Mouse (Mus musculus) T-helper 1 cell (primary cell): ENCODE measurements around the gene Nell1.

Source experiments
- in situ Hi-C: fragments of 300-600 bp; cut with MboI, MseI; formaldehyde crosslinking; loops from one replicate; pipeline ENCODE4 v1.15.1; 2025; ENCODE audit warnings: high pct_unique_total_duplicates

The Nell1 gene

GRCm38 (mm10) chr7:50041112-50041511 is 66.4 kb downstream of the Nell1 start:
- in situ Hi-C loops, result no loop called here

DNA sequence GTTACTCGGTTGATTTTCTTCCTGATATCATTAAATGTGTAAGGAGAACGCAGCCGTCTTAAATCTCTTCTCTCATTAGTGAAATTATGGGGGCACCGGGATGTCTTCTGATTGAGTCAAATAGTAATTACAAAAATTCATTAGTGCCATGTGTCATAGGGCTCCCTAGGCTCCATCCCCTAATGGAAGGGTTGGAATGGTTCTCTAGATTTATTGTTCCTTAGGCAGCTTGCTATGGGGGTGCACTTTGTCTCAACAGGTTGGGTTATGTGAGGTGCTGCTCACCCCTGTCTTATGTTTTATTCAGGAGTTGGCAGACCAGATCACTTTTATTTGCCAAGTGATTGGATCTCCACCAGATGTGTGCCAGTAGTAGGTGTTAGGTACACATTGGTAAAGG is 75.5 kb downstream of the Nell1 start:
- in situ Hi-C loops, result loop anchor here (25.0 kb wide), 1 partner anchor 687 kb away; no protein-coding TSS in a partner anchor

GRCm38 (mm10) chr7:50053704-50054103 is 79.0 kb downstream of the Nell1 start:
- in situ Hi-C loops, result loop anchor here (25.0 kb wide), 1 partner anchor 684 kb away; no protein-coding TSS in a partner anchor

DNA sequence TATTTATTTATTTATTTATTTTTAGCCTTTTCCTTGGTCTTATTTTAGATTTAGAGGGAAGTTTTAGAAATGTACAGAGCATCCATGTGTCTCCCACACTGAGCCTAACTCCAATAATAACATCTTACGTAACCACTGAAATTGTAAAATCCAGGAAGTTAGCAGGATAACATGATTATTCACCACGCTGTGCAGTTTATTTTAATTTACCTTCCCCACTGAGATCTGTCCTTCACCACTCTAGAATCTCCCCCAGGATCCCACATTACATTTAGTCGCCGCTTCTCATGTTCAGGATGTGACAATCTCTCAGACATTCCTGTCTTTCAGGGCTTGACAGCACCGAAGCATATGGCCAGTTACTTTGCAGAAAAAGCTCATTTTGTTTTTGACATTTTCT is 119.8 kb downstream of the Nell1 start:
- in situ Hi-C loops, result no loop called here

- in situ Hi-C loops, result no loop called here
Observed at GRCm38 (mm10) chr7:50105612-50106321, 131.1 kb downstream of the Nell1 start.

- in situ Hi-C loops, result no loop called here
Observed at GRCm38 (mm10) chr7:50107261-50107660, 132.6 kb downstream of the Nell1 start.

- in situ Hi-C loops, result no loop called here
Observed at GRCm38 (mm10) chr7:50118348-50118747, 143.7 kb downstream of the Nell1 start.

DNA sequence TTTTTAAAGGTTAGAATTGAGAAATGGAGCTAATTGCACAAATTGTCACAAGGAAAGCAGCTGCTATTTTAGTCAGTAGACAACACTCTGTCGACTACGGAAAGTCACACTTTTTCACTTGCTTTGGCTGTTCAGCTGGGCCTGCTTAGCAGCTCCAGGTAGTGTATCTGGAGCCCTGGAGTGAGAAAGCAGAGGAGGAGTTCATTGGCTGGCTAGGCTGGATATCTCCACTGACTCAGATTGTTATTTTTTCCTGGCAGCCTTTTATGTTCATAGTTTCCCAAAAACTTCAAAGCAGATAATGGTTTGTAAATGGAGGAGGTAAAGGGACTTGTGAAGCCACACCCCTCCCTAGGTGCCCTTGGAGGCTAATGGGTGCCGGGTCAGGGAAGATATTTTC is 163.0 kb downstream of the Nell1 start:
- in situ Hi-C loops, result no loop called here

DNA sequence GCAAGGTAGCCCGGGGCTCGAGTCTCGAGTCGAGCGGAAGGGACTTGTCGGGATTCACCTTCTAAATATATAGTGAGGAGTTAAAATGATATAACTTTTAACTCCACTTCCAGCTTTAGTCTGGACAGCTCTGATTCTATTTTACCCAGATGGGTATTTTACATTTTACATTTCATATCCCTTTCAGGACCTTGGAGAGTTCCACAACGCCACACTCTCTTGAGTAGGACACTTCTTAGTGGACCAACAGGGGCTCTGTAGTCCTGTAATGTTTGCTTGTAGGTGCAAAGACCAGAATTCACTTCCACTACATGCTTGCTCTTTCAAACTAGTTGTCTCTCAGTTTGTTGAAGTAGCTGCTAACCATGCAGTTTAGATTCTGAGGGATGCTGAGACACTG is 174.7 kb downstream of the Nell1 start:
- in situ Hi-C loops, result no loop called here

- in situ Hi-C loops, result no loop called here
Observed at GRCm38 (mm10) chr7:50150838-50151237, 176.2 kb downstream of the Nell1 start.

DNA sequence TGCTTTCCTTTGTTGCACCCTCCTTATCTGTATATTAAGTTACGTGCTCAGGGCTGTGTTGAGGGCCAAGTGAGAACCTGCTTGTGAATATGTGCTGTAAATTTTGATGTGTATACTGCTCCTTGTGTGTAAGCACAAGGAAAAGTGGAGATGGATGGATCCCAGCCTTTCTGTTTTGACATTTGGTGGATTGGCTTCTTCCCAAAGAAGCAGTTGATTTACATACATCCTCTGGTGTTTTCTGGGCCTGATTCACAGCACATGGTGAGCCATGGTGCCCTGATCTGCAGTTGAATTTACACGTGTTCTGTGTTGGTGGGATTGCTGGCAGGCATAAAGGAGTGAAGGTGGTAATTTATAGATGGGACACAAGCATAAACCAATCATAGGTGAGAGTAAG is 179.0 kb downstream of the Nell1 start:
- in situ Hi-C loops, result no loop called here

GRCm38 (mm10) chr7:50162602-50163001 is 187.9 kb downstream of the Nell1 start:
- in situ Hi-C loops, result loop anchor here (10.0 kb wide), 1 partner anchor 978 kb away; no protein-coding TSS in a partner anchor

DNA sequence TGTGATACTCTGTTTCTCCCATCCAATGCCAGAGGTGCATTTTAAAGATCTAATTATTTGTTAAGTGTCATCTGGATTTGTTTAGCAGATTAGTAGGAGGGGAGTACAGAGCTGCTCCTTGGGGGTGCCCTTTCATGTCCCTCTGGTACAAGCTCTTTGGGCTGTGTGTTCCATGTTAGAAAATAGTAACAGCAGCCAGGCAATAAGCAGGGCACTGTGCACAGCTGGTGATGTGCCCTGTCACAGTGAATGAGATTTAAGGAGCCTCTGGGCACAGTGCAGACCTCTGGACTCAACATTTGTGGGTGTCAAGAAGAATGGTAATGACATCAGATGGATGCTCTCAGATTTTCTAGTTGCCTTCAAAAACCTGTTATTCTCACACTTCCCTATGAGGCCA is 194.1 kb downstream of the Nell1 start:
- in situ Hi-C loops, result loop anchor here (10.0 kb wide), 1 partner anchor 984 kb away; no protein-coding TSS in a partner anchor

DNA sequence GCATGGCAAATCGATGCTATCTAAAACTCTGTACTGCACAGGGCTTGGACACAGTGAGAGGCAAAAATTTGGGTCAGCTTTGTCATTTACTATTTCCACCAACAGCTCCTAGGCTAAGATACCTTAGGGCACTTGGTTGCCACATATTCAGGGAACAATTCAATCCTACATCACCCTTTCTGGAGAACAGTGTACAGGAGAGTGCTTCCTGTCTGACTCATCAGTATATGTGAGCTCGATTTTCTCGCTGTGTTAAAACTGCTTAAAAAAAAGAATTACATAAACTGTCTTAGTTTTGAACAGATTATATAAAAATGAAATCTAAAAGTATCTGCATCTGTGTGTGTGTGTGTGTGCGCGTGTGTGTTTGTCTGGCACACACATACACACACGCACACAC is 211.6 kb downstream of the Nell1 start:
- in situ Hi-C loops, result loop anchor here (25.0 kb wide), 1 partner anchor 1124 kb away; no protein-coding TSS in a partner anchor

- in situ Hi-C loops, result loop anchor here (25.0 kb wide), 1 partner anchor 1132 kb away; no protein-coding TSS in a partner anchor
Observed at GRCm38 (mm10) chr7:50193955-50194354, 219.3 kb downstream of the Nell1 start.

DNA sequence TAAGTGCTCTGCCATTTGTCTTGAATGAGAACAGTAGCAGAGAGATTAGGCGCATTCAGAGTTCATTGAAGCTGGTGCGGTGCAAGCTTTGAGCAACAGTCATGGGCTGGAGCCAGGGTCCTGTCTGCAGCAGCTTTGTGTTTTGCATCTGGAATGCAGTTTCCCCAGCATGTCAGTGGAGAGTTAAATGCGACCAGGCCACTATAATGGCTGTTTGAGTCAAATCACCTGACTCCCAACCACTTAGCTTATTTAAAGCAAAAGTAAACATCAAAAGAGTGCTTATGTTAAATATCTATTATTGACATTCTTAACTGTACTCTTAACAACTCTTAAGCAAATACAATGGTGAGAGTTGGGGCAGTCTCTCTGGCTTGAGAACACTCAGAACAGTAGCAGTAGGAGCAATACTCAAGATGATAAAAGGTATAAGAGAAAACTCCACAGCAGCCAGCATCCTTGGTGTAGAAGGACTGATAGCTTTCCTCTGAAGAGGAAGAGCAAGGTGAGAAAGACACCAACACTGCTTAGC is 220.5 kb downstream of the Nell1 start:
- in situ Hi-C loops, result loop anchor here (25.0 kb wide), 1 partner anchor 1133 kb away; no protein-coding TSS in a partner anchor

DNA sequence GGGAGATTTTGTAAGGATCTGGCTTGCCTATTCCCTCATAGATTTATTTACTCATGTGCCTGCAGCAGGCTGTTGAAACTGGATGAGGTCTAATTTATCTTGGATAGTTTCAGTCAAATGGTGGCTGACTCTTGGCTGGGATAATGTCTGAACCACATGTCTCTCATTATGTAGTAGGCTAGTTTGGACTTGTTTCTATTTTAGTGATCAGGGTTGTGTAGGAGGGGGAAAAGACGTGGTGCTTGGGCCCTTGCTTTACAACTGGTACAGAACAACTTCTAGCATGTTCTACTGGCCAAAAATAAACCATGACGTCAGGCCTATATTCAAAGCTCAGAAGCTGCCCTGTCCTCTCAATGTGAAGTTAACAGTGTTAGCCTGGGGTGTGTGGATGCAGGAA is 230.6 kb downstream of the Nell1 start:
- in situ Hi-C loops, result no loop called here

DNA sequence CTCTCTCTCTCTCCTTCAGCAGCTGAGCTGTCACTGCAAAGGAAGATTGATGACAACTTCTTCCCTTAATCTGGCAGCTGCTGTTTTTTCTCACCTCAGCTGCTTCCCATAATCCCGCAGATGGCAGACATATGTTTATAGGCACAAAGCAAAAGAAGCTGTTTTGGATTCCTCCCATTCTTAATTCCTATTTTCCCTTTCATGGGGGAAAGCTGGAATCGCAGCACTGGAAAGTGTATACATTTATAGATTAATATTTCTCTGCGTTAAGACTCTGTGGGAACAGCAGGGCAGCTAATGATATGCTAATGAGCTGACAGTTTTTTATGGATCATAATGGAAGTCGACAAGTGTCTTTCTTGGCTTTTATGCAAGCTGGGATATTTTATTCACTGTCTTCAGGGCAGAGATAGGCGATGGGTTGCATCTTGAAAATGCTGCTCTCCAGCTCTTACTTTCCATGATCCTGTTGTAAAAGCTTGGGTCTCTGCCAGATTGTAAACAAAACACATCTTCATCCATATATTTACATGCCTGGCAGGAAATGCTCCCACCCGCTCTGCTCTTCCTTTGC is 236.1 kb downstream of the Nell1 start:
- in situ Hi-C loops, result no loop called here

- in situ Hi-C loops, result no loop called here
Observed at GRCm38 (mm10) chr7:50221849-50222248, 247.2 kb downstream of the Nell1 start.

GRCm38 (mm10) chr7:50226621-50227020 is 252.0 kb downstream of the Nell1 start:
- in situ Hi-C loops, result no loop called here

DNA sequence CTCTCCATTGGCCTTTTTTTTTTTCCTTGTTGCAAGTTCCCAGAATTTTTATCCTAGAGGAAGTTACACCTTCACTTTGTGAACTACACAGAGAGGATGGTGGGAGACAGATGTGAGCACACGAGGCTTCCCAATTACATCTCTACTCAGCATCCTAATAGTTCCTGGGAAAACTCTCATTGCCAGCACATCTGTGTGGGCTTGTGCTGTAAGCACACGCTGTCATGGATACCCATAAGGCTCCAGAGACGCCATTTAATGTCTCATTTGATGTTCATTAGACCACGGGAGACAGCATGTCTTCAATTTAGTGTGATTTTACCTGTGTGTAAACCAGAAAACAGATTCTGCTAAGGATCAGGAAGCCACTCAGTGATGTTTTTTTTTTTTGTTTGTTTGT is 253.6 kb downstream of the Nell1 start:
- in situ Hi-C loops, result no loop called here

- in situ Hi-C loops, result no loop called here
Observed at GRCm38 (mm10) chr7:50241213-50241612, 266.5 kb downstream of the Nell1 start.
